ENCODE assay signal across 8 mouse cellular contexts in the genomic region with DNA sequence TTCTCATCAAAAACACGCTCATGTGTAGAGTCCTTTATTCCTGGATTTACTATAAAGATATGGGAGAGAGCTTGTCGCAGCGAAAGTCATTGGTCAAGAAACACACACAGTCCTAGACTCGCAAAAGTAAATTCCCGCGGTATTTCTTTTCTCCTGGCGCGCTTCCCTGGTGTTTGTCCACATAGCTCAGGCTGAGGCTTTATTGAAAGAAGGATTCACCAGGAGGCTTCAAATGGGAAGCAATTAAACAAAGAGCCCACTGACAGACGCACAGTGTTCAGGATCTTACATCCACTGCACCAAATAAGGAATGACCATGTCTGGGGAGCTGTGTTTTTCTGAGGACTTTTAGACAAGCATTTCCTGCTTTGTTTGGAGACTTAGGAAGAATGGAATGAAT.
DNase-seq lines count a peak whose midpoint lies in the region; ATAC-seq and TF ChIP-seq lines count a peak whose summit lies in the region.

No protein-coding gene starts in this region.

- H3K27ac ChIP-seq in forebrain, embryonic 12.5 days, result no peak overlapping the region
- H3K27ac ChIP-seq in forebrain, embryonic 11.5 days (ENCODE audit: low read depth, low read length), result no peak overlapping the region
- H3K27ac ChIP-seq in heart, embryonic 16.5 days (ENCODE audit: low read length), result peak overlapping the region; percentile 49; the same call in 1 of the 2 replicates
- peak overlapping the region; percentile 53 for H3K27ac ChIP-seq in limb, embryonic 13.5 days

- no peak overlapping the region for H3K4me3 ChIP-seq in forebrain, embryonic 12.5 days (replicated peaks)
- H3K4me3 ChIP-seq in forebrain, embryonic 11.5 days (ENCODE audit: low read depth, low read length), result no peak overlapping the region
- no peak overlapping the region for H3K4me3 ChIP-seq in heart, embryonic 16.5 days (ENCODE audit: low read length)
- no peak overlapping the region for H3K4me3 ChIP-seq in limb, embryonic 13.5 days

- TF ChIP-seq POLR2A in brain, embryonic 14.5 days (IDR thresholded peaks at IDR 0.05; ENCODE audit: borderline replicate concordance, extremely low read depth, insufficient read depth, insufficient read length, poor library complexity, severe bottlenecking), result no peak

- no peaks in the 10 kb centered on the region for H3K9me3 ChIP-seq in forebrain, embryonic 12.5 days
- no peaks in the 10 kb centered on the region for H3K9me3 ChIP-seq in forebrain, embryonic 11.5 days (ENCODE audit: control insufficient read depth, low read length)
- H3K9me3 ChIP-seq in heart, embryonic 16.5 days (replicated peaks; ENCODE audit: control insufficient read depth, low read length), result no peaks in the 10 kb centered on the region
- no peaks in the 10 kb centered on the region for H3K9me3 ChIP-seq in limb, embryonic 13.5 days

- TF ChIP-seq CTCF in brain, embryonic 14.5 days (IDR thresholded peaks at IDR 0.05; ENCODE audit: borderline replicate concordance, extremely low read depth, insufficient read depth, insufficient read length), result no peak

- no peak overlapping the region for H3K9ac ChIP-seq in forebrain, embryonic 12.5 days
- H3K9ac ChIP-seq in forebrain, embryonic 11.5 days (ENCODE audit: low read length), result no peak overlapping the region
- H3K9ac ChIP-seq in heart, embryonic 16.5 days (ENCODE audit: low read length), result no peak overlapping the region
- no peak overlapping the region for H3K9ac ChIP-seq in limb, embryonic 13.5 days

- H3K4me1 ChIP-seq in forebrain, embryonic 12.5 days, result peaks cover 6% of the 10 kb centered on the region
- H3K4me1 ChIP-seq in forebrain, embryonic 11.5 days (replicated peaks; ENCODE audit: control insufficient read depth, insufficient read depth, low read length), result no peaks in the 10 kb centered on the region
- peaks cover 13% of the 10 kb centered on the region for H3K4me1 ChIP-seq in heart, embryonic 16.5 days (ENCODE audit: control insufficient read depth, insufficient read depth, low read length)
- peaks cover 32% of the 10 kb centered on the region for H3K4me1 ChIP-seq in limb, embryonic 13.5 days

- 0 out of 2 replicates have a peak, but pooled peaks have one; percentile 23 for ATAC-seq in forebrain, embryonic 12.5 days (ENCODE audit: low FRiP score)
- ATAC-seq in forebrain, embryonic 11.5 days (replicated peaks; ENCODE audit: low FRiP score), result no peak
- ATAC-seq in heart, embryonic 16.5 days (replicated peaks; ENCODE audit: extremely low read depth, insufficient read depth, low FRiP score), result no peak
- ATAC-seq in limb, embryonic 13.5 days (ENCODE audit: low FRiP score, low read depth), result no peak
- no peak for ATAC-seq in granulocyte monocyte progenitor cell, adult 5-6 weeks (replicated peaks; ENCODE audit: poor library complexity, severe bottlenecking)

- no peaks in the 10 kb centered on the region for H3K36me3 ChIP-seq in forebrain, embryonic 12.5 days (replicated peaks)
- no peaks in the 10 kb centered on the region for H3K36me3 ChIP-seq in forebrain, embryonic 11.5 days (ENCODE audit: control insufficient read depth, insufficient read depth, low read length)
- no peaks in the 10 kb centered on the region for H3K36me3 ChIP-seq in heart, embryonic 16.5 days (ENCODE audit: control insufficient read depth, insufficient read depth)
- no peaks in the 10 kb centered on the region for H3K36me3 ChIP-seq in limb, embryonic 13.5 days

- 58% methylated on average over 9 of the region's 9 CpGs for WGBS in forebrain, embryonic 12.5 days
- WGBS in forebrain, embryonic 11.5 days, result 48% methylated on average over 9 of the region's 9 CpGs
- 45% methylated on average over 9 of the region's 9 CpGs for WGBS in heart, embryonic 16.5 days
- WGBS in limb, embryonic 13.5 days, result 58% methylated on average over 9 of the region's 9 CpGs

- H3K4me2 ChIP-seq in forebrain, embryonic 12.5 days, result no peak overlapping the region
- H3K4me2 ChIP-seq in forebrain, embryonic 11.5 days (ENCODE audit: low read depth, low read length, severe bottlenecking), result no peak overlapping the region
- H3K4me2 ChIP-seq in heart, embryonic 16.5 days (ENCODE audit: low read depth, low read length), result peak overlapping the region; percentile 29
- peak overlapping the region; percentile 26 for H3K4me2 ChIP-seq in limb, embryonic 13.5 days (replicated peaks)

- H3K27me3 ChIP-seq in forebrain, embryonic 12.5 days, result no peaks in the 10 kb centered on the region
- no peaks in the 10 kb centered on the region for H3K27me3 ChIP-seq in forebrain, embryonic 11.5 days (ENCODE audit: control insufficient read depth, insufficient read depth, low read length)
- no peaks in the 10 kb centered on the region for H3K27me3 ChIP-seq in heart, embryonic 16.5 days (ENCODE audit: control insufficient read depth, insufficient read depth, low read length)
- H3K27me3 ChIP-seq in limb, embryonic 13.5 days, result no peaks in the 10 kb centered on the region

- DNase-seq in forebrain, embryonic 11.5 days (ENCODE audit: low spot score), result no peak
- DNase-seq in brain, embryonic 14.5 days (ENCODE audit: low read depth), result peak; percentile 58
- no peak for DNase-seq in right cerebral cortex, adult 18-20 months
- DNase-seq in thymus, postnatal 36 days, result no peak

Comparison
In these comparisons a context has a peak if more than half of its experiments do, and no peak if none do; other contexts are left out.
1. H3K27ac ChIP-seq: peak in heart, embryonic 16.5 days (single experiment) and limb, embryonic 13.5 days (single experiment); none in forebrain, embryonic 12.5 days (single experiment) and forebrain, embryonic 11.5 days (single experiment).
2. H3K4me2 ChIP-seq: peak in heart, embryonic 16.5 days (single experiment) and limb, embryonic 13.5 days (single experiment); none in forebrain, embryonic 12.5 days (single experiment) and forebrain, embryonic 11.5 days (single experiment).